Mouse (Mus musculus) limb, embryonic 11.5 days (tissue): Measurements from ENCODE around the gene Cry2. TPM values are rescaled to one million over a fixed set of nuclear protein-coding genes. Genes with fewer than 3 reads are reported as not detected.

Experiments
- ATAC-seq: fragments of 200-750 bp; cut with Nextera tagmentation; 2 replicates; pipeline ENCODE4 v1.8.0; 2017; ENCODE audit warnings: low read depth; ENCODE audit not compliant: insufficient number of reproducible peaks, low FRiP score, low TSS enrichment
- DNase-seq: peaks from one replicate; pipeline ENCODE4 v3.0.0-alpha.2; 2015; ENCODE audit warnings: low spot score
- H3K27ac ChIP-seq: fragments of 300-500 bp; sonication (generic); replicated peaks from 2 replicates; pipeline ENCODE4 v1.5.1; 2014; ENCODE audit warnings: low read depth, mild to moderate bottlenecking, low read length
- H3K27me3 ChIP-seq: fragments of 300-500 bp; sonication (generic); 2 replicates; pipeline ENCODE4 v1.6.1; 2014; ENCODE audit warnings: mild to moderate bottlenecking, low read length, mixed read lengths; ENCODE audit not compliant: control insufficient read depth, insufficient read depth
- H3K36me3 ChIP-seq: fragments of 300-500 bp; sonication (generic); 2 replicates; pipeline ENCODE4 v1.6.1; 2014; ENCODE audit warnings: mild to moderate bottlenecking, low read length, moderate library complexity, mixed read lengths; ENCODE audit not compliant: control insufficient read depth, insufficient read depth
- H3K4me1 ChIP-seq: fragments of 300-500 bp; sonication (generic); 2 replicates; pipeline ENCODE4 v1.6.1; 2014; ENCODE audit warnings: low read length, mixed read lengths; ENCODE audit not compliant: control insufficient read depth, insufficient read depth
- H3K4me2 ChIP-seq: fragments of 300-500 bp; sonication (generic); 2 replicates; pipeline ENCODE4 v1.6.1; 2014; ENCODE audit warnings: low read depth, mild to moderate bottlenecking, moderate library complexity; ENCODE audit not compliant: severe bottlenecking
- H3K4me3 ChIP-seq: fragments of 300-500 bp; sonication (generic); 2 replicates; pipeline ENCODE4 v1.5.1; 2014; ENCODE audit warnings: low read depth, low read length
- H3K9ac ChIP-seq: fragments of 300-500 bp; sonication (generic); 2 replicates; pipeline ENCODE4 v1.6.1; 2014; ENCODE audit warnings: mild to moderate bottlenecking, low read length
- H3K9me3 ChIP-seq: fragments of 300-500 bp; sonication (generic); 2 replicates; pipeline ENCODE4 v1.6.1; 2016; ENCODE audit warnings: low read length; ENCODE audit not compliant: control insufficient read depth
- WGBS: fragments of 180-500 bp; shearing (Covaris S2); extraction: QIAGEN DNeasy Blood & Tissue Kit; methylation state at CpG from one replicate; pipeline ENCODE4 v1.1.7; 2014; 5-methylcytosine and 5-hydroxymethylcytosine counted together
- polyA plus RNA-seq: library from polyadenylated mRNA; unstranded; fragments of >200 nt; fragmentation: Nextera tagmentation; extraction: Ambion mirVana; gene quantifications from 2 replicates; pipeline ENCODE4 v1.2.1, GENCODE M21; 2014

Cry2 gene
- polyA plus RNA-seq, 1 experiment from 2014 or later: 18.0 TPM

- no peaks in the 10 kb centered on the region; the same call in 1 of the 2 replicates for H3K36me3 ChIP-seq
Observed at GRCm38 (mm10) chr2:92380495-92381050, 53.3 kb downstream of the Cry2 start.

DNA sequence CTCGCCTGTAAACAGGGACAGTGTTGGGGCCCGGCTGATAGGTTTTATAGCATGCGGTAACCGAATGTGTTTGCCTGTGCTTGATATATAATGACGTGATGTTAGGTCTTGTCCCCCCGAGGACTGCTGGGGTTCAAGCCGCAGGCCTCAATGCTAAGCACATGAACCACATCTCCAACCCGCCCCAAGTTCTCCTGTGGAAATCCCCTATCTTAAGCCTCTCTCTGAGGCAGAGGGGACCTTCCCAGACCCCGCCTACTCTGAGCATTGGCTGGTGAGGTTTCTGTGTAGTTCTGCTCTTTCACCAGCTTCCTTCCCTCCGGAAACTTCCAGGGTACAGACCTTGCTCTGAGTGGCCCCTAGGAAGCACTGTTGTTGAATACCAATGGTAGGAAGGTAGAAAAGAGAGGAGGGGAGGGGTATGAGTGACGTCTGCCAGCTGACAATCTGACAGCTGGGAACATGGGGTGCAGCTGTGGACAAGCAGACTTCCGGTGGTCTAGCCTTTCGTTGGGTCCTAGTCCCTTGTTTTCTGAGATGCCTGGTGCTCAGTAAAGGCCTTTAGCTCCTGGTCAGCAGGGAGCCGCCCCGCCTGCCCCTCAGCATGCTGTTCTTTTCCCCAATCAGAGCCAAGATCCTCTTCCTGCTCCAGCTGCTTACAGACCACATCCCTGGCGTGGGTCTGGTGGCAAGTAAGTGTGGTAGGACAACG lies 53.9 kb downstream of the Cry2 start:
- no peak overlapping the region for H3K9ac ChIP-seq
- H3K4me1 ChIP-seq: peaks cover 4% of the 10 kb centered on the region
- no peaks in the 10 kb centered on the region for H3K27me3 ChIP-seq
- H3K36me3 ChIP-seq: no peaks in the 10 kb centered on the region; the same call in 1 of the 2 replicates
- 79% methylated on average over 17 of the region's 17 CpGs for WGBS
- no peak for DNase-seq
- H3K4me3 ChIP-seq: no peak overlapping the region
- no peak overlapping the region for H3K4me2 ChIP-seq
- ATAC-seq: no peak
- no peak overlapping the region for H3K27ac ChIP-seq
- no peaks in the 10 kb centered on the region for H3K9me3 ChIP-seq

More at GRCm38 (mm10) chr2:92380495-92381050, 53.3 kb downstream of the Cry2 start:
- Histone ChIP-seq H3K9me3 (no peaks in the 10 kb centered on the region), H3K4me2 (no peak overlapping the region), H3K27ac (no peak overlapping the region), H3K4me1 (peaks cover 4% of the 10 kb centered on the region), H3K27me3 (no peaks in the 10 kb centered on the region), H3K4me3 (no peak overlapping the region), H3K9ac (no peak overlapping the region)
- ATAC-seq (no peak), DNase-seq (no peak)
- 77% methylated on average over 6 of the region's 6 CpGs for WGBS

- no peaks in the 10 kb centered on the region for H3K27me3 ChIP-seq
- ATAC-seq: no peak
- no peak overlapping the region for H3K4me2 ChIP-seq
- H3K36me3 ChIP-seq: no peaks in the 10 kb centered on the region; the same call in 1 of the 2 replicates
- peaks cover 11% of the 10 kb centered on the region for H3K4me1 ChIP-seq
- H3K9me3 ChIP-seq: no peaks in the 10 kb centered on the region
- DNase-seq: no peak
- no peak overlapping the region for H3K27ac ChIP-seq
- H3K4me3 ChIP-seq: no peak overlapping the region
- H3K9ac ChIP-seq: no peak overlapping the region
- WGBS: 92% methylated on average over 7 of the region's 7 CpGs
Observed at GRCm38 (mm10) chr2:92377320-92377719, 56.5 kb downstream of the Cry2 start.

DNA sequence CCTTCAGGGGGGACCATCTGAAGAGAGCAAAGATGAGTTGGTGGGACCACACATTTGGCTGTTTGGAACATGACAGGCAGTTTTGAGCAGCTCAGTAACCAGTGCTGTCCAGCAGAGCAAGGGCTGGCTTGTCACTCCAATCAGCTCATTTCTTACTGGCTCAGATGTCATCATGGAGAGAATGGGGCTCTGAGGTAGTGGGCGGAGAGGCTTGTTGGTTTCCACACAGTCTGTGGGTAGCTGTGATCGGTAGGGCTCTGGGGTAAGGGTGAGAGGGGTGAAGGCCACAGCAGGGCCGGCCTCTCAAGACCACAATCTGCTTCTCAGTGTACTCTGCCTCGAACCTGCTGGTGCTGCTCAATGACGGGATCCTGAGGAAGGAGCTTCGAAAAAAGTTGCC lies 57.5 kb downstream of the Cry2 start:
- 87% methylated on average over 6 of the region's 6 CpGs for WGBS
- Histone ChIP-seq H3K4me2 (peak overlapping the region; percentile 61; the same call in 1 of the 2 replicates), H3K27me3 (0 out of 2 replicates have a peak, but pooled peaks cover under 1% of the 10 kb centered on the region), H3K9ac (no peak overlapping the region), H3K4me1 (peaks cover 18% of the 10 kb centered on the region), H3K27ac (no peak overlapping the region), H3K9me3 (no peaks in the 10 kb centered on the region), H3K36me3 (no peaks in the 10 kb centered on the region), H3K4me3 (no peak overlapping the region; the same call in 1 of the 2 replicates)
- DNase-seq (no peak), ATAC-seq (no peak)

- peaks cover 21% of the 10 kb centered on the region for H3K4me1 ChIP-seq
- WGBS: 18% methylated on average over 10 of the region's 10 CpGs
- no peak overlapping the region for H3K27ac ChIP-seq
- no peaks in the 10 kb centered on the region for H3K9me3 ChIP-seq
- 0 out of 2 replicates have a peak, but pooled peaks cover 3% of the 10 kb centered on the region for H3K27me3 ChIP-seq
- peak overlapping the region; percentile 61 for H3K4me2 ChIP-seq
- H3K9ac ChIP-seq: peak overlapping the region; percentile 49
- H3K36me3 ChIP-seq: no peaks in the 10 kb centered on the region
- ATAC-seq (no peak), DNase-seq (no peak)
- H3K4me3 ChIP-seq: peak overlapping the region; percentile 53
Observed at GRCm38 (mm10) chr2:92375788-92376187, 58.1 kb downstream of the Cry2 start.

DNA sequence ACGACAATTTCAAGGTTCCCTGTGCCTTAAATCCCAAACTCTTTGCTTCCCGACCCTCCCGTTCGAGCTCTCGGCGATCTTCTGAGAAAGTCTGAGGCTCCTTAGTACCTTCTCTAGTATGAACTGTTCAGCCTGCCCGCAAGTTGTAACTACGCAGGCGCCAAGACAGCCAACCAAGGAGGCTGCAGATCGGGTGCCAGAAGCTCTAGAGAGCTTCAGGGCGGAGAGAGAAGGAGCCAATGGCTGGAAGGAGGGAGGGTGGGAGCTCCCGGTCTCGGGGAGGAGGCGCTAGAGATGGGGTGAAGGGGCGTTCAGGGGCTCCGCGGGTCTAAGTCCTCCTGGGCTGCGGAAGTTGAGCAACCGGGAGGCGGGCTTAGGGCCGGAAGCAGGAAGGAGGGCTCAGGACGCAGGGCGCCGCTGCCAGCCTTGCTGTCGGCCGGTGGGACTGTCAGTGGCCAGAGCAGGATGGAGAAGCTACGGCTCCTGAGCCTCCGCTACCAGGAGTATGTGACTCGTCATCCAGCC lies 58.7 kb downstream of the Cry2 start:
- 0 out of 2 replicates have a peak, but pooled peaks cover 3% of the 10 kb centered on the region for H3K27me3 ChIP-seq
- H3K9me3 ChIP-seq: no peaks in the 10 kb centered on the region
- peak overlapping the region; percentile 48 for H3K27ac ChIP-seq
- peak overlapping the region; percentile 53 for H3K4me3 ChIP-seq
- no peaks in the 10 kb centered on the region for H3K36me3 ChIP-seq
- H3K4me2 ChIP-seq: peak overlapping the region; percentile 61
- WGBS: 1% methylated on average over 29 of the region's 29 CpGs
- peaks cover 26% of the 10 kb centered on the region for H3K4me1 ChIP-seq
- H3K9ac ChIP-seq: peak overlapping the region; percentile 49
- peak; percentile 85 for ATAC-seq
- DNase-seq: peak; percentile 92

DNA sequence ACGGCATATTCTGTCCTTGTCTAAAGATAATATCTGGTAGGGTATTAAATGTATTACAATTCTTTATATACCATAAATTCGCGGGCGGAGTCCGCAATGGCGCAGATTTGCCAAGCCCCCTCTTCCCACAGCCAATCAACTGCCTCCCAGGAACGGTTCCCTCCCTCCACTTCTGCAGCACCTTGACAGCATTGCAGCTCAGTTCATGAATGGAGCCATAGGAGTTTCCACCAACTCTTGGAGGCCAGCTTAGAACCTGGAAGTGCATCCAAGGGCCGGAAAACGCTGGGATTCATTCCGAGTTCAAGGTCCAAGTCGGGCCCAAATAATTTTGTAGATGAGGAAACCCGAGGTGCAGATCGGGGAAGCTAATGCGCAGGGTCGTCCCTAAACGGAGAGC lies 59.3 kb downstream of the Cry2 start, which contains the start of the genes Pex16 and Large2:
Gene Pex16, plus strand, starts transcription at position 163 of the 400 bp plus-strand sequence.
Gene Large2, minus strand, starts transcription at position 356 of the 400 bp plus-strand sequence.
- H3K4me3 ChIP-seq: peak within 1 kb of the TSS; percentile 53
- peak within 1 kb of the TSS; percentile 48 for H3K27ac ChIP-seq
- peaks cover 28% of the 10 kb centered on the region for H3K4me1 ChIP-seq
- peak within 1 kb of the TSS; percentile 61 for H3K4me2 ChIP-seq
- 0 out of 2 replicates have a peak, but pooled peaks cover 3% of the 10 kb centered on the region for H3K27me3 ChIP-seq
- no peaks in the 10 kb centered on the region for H3K36me3 ChIP-seq
- DNase-seq (peak; percentile 59), ATAC-seq (no peak)
- 3% methylated on average over 16 of the region's 16 CpGs for WGBS
- H3K9ac ChIP-seq: peak within 1 kb of the TSS; percentile 49
- H3K9me3 ChIP-seq: no peaks in the 10 kb centered on the region

DNA sequence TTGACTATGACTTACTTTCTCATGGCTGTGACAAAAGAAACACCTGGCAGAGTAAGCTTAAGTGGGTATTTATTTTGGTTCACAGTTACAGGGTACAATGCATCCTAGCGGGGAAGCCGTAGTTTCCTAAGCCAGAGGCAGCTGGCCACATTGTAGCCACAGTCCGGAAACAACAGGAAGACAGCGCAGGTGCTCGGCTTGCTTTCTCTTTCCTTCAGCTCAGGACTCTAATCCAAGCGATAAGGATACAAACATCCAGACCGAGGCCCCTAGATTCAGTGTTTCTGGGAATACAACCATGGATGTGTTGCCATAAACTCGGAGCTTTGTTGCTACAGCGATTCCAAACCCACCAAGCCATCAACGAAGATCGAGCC lies 60.4 kb downstream of the Cry2 start:
- H3K4me3 ChIP-seq: no peak overlapping the region
- no peak overlapping the region for H3K4me2 ChIP-seq
- WGBS: 78% methylated on average over 11 of the region's 11 CpGs

More for the DNA sequence above, 60.4 kb downstream of the Cry2 start:
- no peak overlapping the region for H3K9ac ChIP-seq
- H3K27me3 ChIP-seq: 0 out of 2 replicates have a peak, but pooled peaks cover 3% of the 10 kb centered on the region
- H3K36me3 ChIP-seq: no peaks in the 10 kb centered on the region
- H3K9me3 ChIP-seq: no peaks in the 10 kb centered on the region
- DNase-seq (no peak), ATAC-seq (no peak)
- peaks cover 28% of the 10 kb centered on the region for H3K4me1 ChIP-seq
- H3K27ac ChIP-seq: no peak overlapping the region
